Mouse (Mus musculus): Measurements from ENCODE around the gene Pxn.

DNA sequence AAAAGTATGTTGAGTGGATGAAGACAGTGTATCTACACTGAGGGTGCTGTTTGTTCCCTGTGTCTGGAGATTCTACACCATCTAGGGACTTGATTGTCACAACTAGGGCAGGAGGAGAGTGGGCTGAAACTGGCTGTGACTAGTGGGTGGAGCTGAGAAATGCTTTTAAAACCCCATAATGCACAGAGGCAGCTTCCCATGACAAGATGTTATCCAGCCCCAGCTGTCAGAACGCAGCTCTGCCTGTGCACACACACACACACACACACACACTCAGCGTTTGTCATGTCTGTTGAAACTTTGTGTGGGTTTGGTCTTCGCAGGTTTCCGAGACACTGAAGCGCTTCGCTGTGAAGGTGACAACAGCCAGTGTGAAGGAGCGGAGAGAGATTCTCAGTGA is 64.6 kb downstream of the Pxn start:
- no peak for TF ChIP-seq POLR2A (IDR thresholded peaks at IDR 0.05; ENCODE audit: extremely low read depth, insufficient read depth, low read length)
- no peak for TF ChIP-seq CTCF (IDR thresholded peaks at IDR 0.05; ENCODE audit: low read depth, low read length)

Data from liver, adult 2 months (tissue).